Mouse (Mus musculus) thymus, adult 18-20 months (tissue): ENCODE measurements around the gene Tas1r2.

Experiments
- DNase-seq, 2 experiments: peaks; one replicate each; pipeline ENCODE4 v3.0.0; 2022; ENCODE audit warnings: mixed read lengths in 2 of 2

Gene Tas1r2

DNA sequence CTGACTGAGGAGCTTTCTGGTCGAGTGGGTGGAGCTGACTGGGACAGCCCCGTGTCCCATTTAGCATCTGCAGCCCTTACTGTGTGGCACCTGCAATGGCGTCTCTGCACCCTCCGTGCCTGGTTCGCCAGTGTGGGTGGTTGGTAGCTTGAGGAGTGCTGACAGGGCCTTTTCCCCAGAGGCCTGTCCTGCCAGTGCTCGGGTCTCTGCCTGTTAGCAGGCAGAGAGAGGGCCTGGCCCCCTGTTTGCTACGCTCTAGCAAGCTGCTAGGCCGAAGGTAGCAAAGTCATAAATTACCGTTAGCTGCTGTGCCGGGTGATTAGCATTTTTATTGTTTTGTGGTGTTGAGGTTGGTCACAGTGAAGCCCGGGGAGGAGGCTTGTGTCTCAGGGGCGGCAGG is 13.5 kb upstream of the Tas1r2 start:
- no peak for DNase-seq

DNA sequence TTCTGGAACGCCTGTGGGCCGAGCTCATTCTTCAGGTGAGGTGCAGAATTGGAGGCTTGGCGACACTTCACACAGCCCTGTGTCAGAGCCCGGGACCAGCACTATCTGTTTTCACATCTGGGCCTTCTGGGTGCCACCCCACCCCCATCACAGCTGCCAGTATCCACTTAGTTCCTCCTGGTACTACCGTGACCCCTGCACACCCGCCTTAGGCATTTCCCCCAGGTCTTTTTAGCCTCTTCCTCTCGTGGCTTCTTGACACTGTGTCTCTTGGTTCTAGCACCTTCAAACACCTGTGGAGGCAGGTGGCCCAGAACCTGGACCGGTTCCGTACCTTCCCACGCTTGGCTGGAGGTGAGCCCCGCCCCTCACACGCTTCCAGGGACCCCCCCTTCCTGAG is 13.0 kb upstream of the Tas1r2 start:
- DNase-seq = no peak

DNA sequence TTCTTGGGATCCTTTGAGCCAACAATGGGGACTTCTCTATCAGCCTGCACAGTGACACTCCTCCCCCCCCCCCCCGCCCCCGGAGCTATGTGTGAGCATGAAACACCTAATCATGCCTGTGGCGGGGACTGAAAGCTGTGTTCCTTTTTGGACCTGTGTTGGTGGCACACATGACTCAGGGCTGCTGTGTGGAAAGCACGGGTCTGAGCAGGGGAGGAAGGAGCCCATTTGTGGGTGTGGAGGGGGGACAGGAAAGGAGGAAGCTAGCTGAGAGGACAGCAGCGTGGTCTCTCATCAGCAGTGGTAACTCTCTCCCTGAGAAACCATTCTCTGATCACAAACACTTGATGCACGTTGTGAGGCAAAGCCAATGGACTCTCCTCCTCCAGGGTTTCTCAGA is 12.6 kb upstream of the Tas1r2 start:
- no peak for DNase-seq

DNA sequence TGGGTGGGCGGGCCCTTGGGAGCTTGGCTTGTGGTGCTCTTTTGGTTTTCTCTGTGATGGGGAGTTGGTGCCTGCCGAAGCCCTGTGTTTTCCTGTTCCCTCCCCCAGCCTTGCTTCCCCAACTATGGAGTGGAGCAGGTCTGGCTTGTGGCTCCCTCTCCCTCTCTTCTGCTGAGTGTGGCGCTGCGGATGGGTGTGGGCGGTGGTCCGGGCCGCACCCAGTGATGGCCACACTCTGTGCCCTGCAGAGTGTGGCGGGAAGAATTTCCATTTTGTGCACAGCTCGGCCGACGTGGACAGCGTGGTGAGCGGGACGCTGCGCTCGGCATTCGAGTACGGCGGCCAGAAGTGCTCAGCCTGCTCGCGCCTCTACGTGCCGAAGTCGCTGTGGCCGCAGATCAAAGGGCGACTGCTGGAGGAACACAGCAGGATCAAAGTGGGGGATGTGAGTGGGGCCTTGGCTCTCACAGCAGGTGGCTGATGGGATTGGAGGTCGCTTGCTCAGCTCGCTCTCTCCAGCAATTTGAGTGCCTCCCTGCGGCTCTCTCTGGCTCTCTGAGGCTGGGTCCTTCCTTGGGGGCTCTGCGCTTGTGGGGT is 11.4 kb upstream of the Tas1r2 start:
- DNase-seq = no peak

DNA sequence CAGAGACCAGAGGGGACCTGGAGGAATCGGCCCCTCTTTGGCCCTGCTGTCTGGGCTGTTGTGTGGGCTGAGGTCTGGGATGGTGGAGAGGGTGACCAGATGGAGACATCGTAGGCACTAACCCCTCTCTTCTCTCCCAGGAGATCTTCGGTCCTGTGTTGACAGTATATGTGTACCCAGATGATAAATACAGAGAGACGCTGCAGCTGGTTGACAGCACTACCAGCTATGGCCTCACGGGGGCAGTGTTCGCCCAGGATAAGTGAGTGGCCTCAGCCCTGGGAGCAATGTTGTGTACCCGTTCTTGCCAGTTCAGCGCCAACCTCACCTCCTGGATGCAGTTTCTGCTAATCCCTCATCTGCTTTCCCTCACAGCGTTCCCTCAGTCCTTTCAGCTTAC is 9.4 kb upstream of the Tas1r2 start:
- DNase-seq = peak; percentile 27 to 31

DNA sequence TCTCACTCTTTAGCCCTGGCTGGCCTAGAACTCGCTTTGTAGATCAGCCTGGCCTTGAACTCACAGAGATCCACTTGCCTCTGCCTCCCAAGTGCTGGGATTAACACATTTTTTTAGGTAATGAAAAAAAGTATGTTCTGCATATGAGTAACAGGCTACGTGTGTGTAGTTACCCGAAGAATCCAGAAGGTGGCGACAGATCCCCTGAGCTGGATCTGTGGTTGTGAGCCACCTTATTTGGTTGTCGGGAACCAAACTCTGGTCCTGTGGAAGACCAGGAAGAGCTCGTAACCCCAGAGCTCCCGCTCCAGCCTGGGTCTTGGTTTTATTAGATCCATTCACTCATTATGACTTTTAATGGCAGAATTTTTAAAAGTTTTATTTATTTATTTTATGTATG is 6.4 kb upstream of the Tas1r2 start:
- DNase-seq = no peak

DNA sequence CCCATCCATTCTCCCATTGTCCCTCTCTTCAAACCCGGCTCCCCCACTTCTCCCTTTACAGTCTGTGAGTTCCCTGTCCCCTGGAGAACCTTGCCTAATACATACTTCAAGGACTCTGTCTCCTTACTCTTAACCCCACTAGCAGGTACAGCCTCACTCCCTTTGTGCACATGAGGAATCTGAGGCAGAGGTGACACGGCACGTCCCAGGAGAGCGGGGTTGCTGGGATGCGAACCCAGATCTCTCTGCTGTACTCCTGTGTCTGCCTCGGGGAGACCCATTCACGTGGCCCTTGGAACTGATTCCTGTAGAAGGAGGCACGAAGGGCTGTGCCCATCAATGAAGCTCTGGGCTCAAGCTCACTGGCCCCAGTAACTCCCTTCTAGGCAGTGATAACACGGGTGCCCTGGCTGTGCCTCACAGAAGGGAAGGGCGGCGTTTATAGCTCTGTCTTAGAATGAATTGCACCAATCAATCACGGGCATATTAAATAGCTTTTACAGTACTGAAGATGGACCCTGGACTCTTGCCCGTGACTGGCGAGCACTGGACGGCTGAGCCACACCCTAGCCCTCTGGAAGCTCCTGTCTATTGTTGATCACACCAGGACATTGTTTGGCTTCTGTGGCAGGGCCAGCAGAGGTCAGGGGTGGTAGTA is 3.1 kb upstream of the Tas1r2 start:
- DNase-seq = no peak

DNA sequence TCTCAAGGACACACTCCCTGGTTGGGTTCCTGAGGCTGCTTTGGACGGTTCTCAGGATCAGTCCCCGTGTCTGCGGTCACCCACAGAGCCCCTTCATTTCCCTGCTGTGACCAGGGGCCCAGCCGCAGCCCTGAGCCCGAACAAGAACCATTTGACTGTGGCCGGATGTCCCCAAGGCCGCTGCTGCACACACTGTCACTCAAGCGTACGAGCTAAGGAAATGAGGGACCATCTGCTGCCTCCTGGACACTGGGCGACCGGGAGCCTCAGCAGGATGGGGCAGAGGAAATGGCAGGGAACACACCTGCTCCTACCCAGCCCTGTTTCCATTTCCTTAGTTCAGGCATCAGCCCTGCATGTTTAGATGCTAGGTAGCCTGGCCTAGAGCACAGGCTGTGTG is 2.4 kb upstream of the Tas1r2 start:
- no peak for DNase-seq

DNA sequence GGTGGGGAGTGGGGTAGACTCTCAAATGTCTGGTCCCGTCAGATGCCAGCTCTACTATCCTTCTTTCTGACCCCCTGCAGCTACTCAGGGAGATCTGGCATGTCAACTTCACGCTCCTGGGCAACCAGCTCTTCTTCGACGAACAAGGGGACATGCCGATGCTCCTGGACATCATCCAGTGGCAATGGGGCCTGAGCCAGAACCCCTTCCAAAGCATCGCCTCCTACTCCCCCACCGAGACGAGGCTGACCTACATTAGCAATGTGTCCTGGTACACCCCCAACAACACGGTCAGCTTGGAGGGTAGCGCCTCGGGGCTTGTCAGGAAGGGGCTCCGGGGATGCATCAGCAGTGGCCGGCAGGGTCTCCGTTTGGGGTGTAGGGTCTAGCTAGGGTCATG is 8.6 kb downstream of the Tas1r2 start:
- DNase-seq = no peak

DNA sequence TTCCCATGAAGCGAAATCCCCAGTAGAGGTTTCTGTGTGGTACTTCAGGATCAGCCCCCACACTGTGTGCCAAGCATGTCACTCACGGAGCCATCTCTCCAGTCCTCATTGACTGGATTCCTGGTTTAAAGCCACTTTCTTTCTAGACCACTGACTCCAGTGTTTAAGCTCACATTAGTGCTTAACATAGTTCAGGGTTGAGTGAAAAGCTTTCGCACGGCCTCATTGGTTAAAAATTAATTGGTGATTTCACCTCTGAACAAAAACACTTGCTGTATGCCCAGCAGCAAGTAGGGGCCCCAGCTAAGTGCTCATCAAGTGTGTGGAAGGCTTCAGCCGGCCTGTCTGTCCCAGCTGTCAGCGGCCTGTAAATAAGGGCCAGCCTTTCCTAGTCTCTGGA is 14.3 kb downstream of the Tas1r2 start:
- no peak for DNase-seq

DNA sequence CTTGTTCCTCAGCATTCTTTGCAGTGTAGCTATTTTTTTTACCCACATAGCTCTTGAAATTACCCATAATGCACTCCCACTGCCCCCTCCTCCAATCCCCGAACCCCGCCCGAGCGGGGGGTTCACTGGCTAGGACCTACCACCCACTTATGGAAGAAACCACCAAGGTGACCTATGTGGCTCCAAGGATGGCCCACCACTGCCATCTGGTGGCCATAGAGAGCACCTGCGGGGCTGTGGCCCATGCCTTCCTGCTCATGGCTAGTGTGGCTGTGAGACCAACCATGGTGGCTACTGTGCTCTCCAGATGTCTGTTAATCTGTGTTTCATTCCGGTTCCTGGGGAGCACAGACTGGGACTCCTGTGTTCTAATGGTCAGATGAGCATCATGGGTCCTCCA is 16.5 kb downstream of the Tas1r2 start:
- no peak for DNase-seq

DNA sequence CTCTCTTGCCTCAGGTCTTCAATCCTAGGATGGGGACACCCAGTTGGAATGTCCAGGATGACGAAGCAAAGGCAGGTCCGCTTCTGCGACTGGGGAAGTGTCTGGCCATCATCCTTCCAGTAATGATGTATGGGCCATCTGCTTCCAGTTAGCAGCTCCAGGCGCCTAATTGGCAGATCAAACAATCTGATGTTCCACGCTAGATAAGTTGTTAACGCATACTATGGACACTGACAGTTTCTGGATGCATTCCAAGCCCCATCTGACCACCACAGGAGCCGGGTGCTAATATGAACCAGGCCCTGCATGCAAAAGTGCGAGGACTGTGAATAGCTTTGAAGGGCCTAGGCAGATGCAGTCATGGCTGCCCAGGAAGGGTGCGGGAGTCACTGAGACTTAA is 22.4 kb downstream of the Tas1r2 start:
- DNase-seq = no peak

DNA sequence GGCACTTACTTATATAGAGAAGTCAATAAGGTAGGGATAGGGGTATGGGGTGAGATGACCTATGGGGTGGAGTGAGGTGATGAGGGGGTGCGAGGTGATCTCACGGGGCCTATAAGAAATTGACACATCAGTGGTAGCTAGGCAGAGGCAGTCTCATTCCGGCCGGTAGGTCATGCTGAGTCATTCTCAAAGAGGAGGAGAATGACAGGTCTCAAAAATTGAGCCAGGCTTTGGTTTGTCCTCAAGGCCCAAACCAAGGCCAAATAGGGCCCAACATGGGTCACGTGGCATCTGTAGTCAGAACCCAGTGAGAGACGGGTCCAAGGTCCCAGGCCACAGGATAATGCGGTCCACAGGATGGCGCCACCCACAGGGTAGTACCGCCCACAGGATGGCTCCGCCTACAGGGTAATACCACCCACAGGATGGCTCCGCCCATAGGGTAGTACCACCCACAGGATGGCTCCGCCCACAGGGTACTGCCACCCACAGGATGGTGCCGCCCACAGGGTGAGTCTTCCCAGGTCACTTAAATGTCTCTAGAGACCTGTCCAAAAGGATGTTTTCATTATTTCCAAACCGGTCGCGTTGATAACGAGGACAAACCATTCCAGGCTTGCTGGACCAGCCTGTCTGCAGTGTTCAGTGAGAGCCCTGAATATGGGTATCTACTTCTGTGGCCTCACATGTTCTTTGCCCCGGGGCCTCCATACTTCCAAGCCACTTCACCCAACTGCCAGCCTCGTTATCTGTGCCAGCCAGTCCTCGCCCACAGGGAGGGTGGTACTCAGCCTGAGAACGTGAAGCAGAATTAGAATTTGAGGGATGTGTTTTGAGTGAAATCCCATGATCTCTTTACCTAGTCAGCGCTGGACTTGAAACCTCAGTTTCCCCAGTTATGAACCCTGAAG is 30.6 kb downstream of the Tas1r2 start:
- DNase-seq = no peak

DNA sequence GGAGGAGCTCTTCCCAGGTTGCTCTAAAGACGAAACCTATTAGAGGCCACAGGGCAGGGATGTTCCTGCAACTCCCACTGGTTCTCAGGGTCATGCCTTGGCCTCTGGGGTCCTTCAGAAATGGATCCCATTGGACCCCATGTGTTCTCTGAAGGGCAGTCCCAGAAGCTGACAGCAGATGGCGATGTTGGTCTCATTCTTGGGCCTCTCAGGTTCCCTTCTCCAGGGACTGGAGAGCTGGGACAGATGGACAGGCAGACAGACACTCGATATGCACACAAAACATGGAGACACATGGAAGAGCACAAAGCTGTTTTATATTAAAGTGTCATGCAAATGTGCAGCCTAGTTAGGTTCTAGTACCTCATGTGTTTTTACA is 31.3 kb downstream of the Tas1r2 start:
- DNase-seq = no peak

DNA sequence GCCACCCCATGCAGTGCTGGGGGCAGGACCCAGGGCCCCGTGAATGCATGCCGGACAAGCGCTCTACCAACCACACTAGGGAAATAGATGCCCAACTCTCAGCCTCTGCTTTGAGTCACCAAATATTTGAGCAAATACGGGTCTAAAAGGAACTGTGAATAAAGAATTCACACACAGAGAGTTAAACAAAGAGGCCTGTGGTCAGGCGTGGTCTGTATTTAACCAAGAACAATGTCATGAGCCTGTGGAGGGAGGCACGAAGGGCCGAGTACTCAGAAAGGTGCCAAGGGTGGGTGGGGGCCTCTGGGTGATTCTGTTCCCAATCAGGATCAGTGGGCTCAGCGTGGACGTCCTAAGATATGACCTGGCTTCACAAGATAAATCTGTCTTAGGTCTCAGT is 34.7 kb downstream of the Tas1r2 start:
- no peak for DNase-seq

DNA sequence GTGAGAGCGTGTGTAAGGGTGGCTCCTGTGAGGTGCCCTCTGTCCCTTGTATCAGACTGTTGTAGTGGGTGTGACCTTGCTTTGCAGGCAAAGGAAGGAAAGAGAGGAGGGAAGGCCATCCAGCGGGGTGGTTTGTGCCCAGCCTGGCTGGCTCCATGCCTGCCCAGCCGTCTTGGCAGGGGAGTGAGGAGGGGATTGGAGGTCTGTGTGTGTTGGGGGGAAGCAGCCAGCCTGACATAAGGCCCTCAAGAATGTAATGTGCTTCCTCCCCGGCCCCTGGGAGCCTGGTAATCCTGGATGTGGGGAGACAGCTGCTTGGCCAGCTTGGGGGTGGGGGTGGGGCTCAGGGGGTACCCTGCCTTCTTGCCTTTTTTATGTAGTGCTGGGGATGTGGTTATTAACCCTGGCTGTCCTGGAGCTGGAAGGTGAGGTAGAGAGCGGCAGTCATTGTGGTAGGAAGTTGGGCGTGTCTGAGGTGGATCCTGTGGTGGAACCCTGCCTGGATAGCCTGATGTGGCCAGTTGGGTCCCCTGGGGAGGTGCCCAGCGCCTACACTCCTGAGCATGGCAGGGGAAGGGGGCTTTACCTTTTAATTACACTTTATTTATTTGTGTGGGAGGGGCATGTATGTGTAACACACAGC is 36.4 kb downstream of the Tas1r2 start:
- DNase-seq = no peak

DNA sequence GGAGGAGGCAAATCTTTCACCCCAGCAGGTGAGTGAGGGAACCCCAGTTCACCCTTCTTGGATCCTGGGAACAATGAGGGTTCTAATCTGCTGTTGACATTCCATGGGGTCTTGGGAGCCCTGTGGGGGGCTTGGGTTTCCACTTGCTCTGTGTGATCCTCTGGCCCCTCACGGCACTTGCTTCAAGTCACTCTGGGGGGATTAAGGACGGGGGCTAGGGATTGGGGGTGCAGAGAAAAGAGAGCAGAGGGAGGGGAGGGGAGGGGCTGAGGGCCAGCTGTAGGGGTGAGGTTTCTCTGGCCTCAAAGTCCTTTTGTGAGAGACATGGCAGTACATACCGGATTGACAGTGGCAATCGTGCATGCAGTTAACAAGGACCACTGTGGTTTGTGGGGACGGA is 40.0 kb downstream of the Tas1r2 start:
- DNase-seq = no peak

DNA sequence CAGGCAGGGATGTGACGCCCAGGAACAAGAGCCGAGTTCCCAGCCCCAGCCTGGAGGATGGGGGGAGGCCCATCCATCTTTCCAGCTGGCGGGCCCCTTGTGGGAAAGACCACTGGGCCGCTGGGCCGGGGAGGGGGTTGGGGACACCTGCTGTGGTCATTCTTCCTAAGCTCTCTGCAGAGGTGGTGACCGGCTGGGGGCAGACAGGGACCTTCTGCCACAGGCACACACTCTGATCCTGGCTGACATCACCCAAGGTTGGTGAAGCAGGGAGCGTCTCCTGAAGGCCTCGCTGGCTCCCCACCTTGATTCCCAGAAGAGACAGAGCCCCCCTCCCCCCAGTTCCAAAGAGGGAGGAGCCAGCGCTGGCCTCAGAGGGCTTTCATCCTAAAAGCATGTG is 44.4 kb downstream of the Tas1r2 start:
- DNase-seq = no peak

DNA sequence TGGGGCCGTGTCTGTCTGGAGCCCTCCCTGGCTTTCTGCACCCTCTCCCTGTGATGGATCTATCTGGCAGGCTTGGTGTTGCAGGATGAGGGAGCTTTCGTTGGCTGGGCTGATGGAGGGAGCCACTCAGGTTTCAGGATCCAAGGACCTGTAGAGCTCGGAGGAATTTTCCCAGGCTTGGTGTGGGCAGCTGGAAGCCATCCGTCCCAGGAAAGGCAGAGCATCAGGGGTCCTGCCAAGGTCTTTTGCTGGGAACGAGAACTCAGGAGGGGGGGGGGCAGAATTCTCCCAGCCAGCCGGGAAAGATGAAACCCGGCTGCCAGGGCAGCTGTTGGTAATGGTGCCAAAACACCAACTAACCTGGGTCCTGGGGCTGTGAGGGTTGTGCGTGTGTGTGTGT is 45.3 kb downstream of the Tas1r2 start:
- DNase-seq = no peak

DNA sequence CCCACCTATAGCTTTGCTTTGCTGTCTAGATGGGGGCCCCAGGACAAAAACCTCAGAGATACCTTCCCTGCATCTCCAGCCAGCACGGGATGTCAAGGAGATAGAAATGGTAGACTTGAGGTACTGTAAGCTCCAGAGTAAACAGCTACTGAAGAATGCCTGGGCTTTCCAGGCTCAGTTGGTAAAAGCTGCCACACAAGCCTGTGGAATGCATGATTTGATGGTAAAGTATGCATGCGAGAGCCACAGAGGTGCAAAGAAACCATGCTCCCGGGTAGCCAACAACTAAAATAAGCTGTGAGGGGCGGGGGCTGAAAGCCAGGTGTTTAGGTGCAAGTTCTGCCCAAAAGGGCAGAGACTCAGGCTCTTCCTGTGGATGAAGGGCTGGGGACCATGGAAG is 49.6 kb downstream of the Tas1r2 start:
- no peak for DNase-seq

DNA sequence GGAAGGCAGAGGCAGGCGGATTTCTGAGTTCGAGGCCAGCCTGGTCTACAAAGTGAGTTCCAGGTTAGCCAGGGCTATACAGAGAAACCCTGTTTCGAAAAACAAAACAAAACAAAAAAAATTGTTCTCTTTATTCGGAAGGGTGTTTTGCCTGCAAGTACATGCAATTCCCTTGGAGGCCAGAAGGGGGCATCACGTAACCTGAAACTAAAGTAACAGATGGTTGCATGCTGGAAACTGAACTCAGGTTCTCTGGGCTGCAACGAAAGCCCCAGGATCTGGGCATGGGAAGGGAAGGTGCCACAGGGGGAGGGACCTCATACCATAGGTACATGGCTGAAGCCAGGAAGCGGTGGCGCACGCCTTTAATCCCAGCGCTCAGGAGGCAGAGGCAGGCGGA is 50.1 kb downstream of the Tas1r2 start:
- DNase-seq = no peak

DNA sequence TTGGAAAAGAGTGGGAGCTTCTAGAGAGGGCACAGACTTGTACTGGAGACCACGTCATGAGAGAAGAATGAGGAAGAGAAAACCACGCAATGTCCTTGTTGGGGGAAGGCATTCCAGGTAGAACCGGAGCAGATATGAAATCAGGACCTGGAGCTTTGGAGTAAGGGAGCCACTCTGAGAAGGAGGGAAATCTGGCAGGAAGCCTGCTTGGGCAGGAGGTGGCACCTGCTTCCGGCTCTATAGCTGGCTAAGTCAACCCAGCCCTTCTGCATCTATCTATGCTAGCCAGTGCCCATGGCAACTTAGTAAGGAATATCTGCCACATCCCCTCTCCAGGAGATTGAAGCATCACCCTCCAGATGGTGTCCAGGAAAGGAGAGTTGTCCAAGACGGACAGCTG is 52.6 kb downstream of the Tas1r2 start:
- DNase-seq = no peak

DNA sequence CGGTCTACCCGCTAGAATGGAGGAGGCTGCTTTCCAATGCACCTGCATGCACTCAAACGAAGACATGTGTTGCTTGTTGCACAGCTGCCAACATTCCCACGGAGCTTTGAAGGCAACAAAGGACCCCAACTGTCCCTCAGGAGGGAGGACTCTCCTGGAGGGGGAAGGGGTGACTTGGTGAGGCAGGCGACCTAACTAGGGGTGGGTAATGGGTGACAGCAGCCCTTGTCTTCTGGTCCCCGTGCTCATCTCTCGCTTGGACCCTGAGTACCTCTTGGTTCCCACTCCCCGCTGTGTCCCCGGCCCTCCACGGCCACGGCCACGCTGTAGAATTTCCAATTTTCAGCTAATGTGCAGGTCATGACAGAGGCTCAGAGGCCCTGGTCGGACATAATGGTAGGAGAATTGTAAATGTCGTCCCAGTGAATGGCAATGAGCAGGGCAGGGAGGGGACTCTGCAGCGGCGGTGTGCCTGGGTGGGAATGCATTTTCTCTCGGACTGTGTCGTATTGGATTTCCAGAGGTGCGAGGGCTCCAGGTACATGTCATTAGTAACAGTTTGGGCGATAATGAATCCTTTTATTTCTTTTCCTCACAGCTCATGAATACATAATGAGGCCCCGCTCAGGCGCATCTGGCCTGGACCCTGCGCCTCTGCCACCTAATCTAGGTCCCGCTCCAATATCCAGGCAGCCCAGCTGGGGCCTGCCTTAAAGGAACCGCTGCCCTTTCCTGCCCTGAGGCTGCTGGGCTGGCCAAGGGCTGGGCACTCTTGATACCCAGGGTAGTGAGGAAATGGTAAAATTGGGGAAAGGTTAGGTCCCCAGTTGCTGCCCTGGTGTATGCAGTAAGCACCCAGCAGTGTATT is 57.4 kb downstream of the Tas1r2 start:
- DNase-seq = no peak
